Mouse (Mus musculus): ENCODE measurements around the gene Sp140.
"Not testable (repeated sequence)": the region's sequence is repeated elsewhere in the genome, so short reads cannot be mapped to it uniquely, and the experiment has no call there.

The Sp140 gene

GRCm38 (mm10) chr1:85600078-85600477, at the start of gene Sp140:
Gene Sp140, plus strand, starts transcription at chr1:85600378.
- not testable (repeated sequence) for TF ChIP-seq GATA4 (IDR thresholded peaks at IDR 0.05; ENCODE audit: insufficient replicate concordance, low read length)

- not testable (repeated sequence) for TF ChIP-seq GATA4 (IDR thresholded peaks at IDR 0.05; ENCODE audit: insufficient replicate concordance, low read length)
Observed at GRCm38 (mm10) chr1:85575376-85575775, 24.8 kb upstream of the Sp140 start, which contains the start of gene G530012D18Rik. Gene G530012D18Rik, plus strand, starts transcription at chr1:85575676.

- TF ChIP-seq GATA4 (IDR thresholded peaks at IDR 0.05; ENCODE audit: insufficient replicate concordance, low read length) = not testable (repeated sequence)
Observed at GRCm38 (mm10) chr1:85598271-85599012, 1.7 kb upstream of the Sp140 start, which contains the start of gene Sp110. Gene Sp110, minus strand, starts transcription at chr1:85598817.

DNA sequence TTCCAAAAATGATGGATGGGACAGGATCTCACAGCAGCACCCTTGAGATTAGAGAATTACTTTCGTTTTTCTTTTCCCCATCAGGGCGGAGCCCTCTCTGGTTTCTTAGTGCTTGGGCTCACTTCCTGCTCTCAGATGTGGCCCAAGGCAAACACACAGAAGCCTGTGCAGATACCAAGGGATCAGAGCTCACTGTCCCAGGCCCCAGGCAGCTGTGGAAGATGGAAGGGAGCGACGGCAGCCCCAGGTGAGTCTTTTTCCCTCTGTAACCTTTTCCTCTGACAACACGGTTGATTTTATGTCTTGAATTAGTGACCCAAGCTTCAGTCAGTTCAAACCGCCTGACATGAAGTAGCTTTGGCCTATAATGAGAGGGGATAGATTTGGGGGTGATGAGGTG, 49.7 kb downstream of the Sp140 start, which contains the start of gene Sp100:
Gene Sp100 (plus strand): TSS at position 108 of the 400 bp plus-strand sequence.
- not testable (repeated sequence) for TF ChIP-seq GATA4 (IDR thresholded peaks at IDR 0.05; ENCODE audit: insufficient replicate concordance, low read length)

GRCm38 (mm10) chr1:85664266-85664665, 64.1 kb downstream of the Sp140 start:
- no peak for TF ChIP-seq GATA4 (IDR thresholded peaks at IDR 0.05; ENCODE audit: insufficient replicate concordance, low read length)

DNA sequence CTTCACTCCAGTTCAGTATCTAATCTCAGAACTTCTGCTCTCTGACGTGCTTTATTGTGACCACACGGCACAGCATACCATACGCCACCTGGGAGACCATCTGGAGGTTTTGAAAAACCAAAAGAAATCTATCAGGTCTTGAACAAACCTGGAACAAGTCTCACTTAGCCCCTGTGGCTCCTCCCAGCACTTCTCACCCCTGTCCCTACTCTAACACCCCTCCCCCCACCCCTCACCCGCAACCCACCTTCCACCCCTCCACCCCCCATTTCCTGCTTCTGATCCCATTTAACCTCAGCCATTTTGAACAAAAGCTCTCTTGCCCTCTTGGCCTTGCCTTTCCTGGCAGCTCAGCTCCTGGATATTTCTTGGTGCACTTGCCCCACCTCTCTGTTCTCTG, 80.0 kb downstream of the Sp140 start:
- TF ChIP-seq GATA4 (IDR thresholded peaks at IDR 0.05; ENCODE audit: insufficient replicate concordance, low read length) = no peak

DNA sequence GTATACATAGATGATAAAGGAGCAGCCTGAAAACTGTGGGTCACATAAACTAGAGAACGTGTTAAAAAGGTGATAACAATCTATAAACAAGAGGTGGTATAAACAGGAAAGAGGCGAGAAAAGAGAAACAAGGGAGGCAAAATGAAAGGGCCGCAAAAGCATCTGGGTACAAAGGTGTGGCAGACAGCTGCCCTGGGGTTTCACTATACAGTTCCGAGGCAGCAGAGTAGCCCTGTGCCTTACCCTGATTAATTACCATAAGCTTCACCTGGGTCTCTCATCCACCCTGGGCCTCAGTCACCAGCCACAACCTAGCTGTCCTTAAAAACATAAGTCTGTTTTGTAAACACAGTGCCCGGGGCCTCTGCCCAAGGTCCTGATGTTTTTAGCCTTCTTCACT, 86.5 kb downstream of the Sp140 start:
- no peak for TF ChIP-seq GATA4 (IDR thresholded peaks at IDR 0.05; ENCODE audit: insufficient replicate concordance, low read length)

DNA sequence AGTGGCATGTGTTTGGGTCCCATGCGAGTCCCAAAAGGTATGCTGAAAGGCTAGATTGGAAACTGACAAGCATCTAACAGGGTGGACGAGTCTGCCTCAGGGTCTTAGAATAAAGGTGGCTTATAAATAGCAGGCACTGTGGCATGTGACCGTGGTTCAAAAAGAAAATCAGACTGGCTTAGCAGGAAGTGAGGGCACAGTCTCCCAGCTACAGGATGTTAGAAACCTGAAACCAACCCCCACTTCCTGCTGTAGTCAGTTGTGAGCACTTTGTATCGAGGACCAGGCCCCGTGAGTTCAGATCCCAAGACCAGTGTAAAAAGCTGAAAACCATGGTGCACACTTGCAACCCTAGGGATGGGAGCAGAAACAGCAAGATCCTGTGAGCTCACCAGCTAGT, 87.2 kb downstream of the Sp140 start:
- TF ChIP-seq GATA4 (IDR thresholded peaks at IDR 0.05; ENCODE audit: insufficient replicate concordance, low read length) = no peak

DNA sequence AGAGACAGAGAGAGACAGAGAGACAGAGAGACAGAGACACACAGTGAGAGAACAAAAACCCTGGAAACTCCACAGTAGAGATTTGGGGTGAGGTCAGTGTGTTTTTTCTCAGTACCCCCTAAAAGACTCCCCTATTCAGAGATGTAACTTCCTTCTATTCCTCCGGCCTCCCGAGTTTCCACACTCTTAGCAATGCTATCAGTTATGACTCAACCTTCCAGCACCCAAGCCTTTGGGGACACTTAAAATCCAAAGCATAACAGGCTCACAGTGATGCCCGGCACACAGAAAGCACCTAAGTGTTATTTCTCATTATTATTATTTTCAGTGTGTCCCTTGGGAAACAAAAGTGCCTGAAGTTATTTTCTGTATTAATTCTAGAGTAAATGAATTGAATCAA, 90.4 kb downstream of the Sp140 start:
- no peak for TF ChIP-seq GATA4 (IDR thresholded peaks at IDR 0.05; ENCODE audit: insufficient replicate concordance, low read length)

- no peak for TF ChIP-seq GATA4 (IDR thresholded peaks at IDR 0.05; ENCODE audit: insufficient replicate concordance, low read length)
Observed at GRCm38 (mm10) chr1:85692281-85692680, 92.1 kb downstream of the Sp140 start.

DNA sequence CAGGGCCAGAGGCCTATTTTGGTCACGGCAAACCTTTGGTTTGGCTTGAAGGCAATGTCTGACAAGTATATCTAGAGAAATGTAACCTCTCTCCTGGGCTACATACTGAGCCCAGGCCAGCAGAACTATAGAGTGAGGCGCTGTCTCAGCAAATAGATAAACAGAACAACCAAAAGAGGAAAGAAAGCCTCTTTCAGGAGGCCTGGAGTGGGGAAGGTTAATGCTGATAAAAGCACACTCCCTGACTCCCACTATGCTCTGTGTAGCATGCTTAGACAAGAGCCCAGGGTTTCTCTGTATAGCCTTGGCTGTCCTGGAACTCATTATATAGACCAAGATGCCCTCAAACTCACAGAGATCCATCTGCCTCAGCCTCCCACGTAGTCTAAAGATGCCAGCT, 93.1 kb downstream of the Sp140 start:
- no peak for TF ChIP-seq GATA4 (IDR thresholded peaks at IDR 0.05; ENCODE audit: insufficient replicate concordance, low read length)
